Mouse (Mus musculus) liver, embryonic 13.5 days (tissue): ENCODE results near the gene Heatr9. TPM values are rescaled to one million over a fixed set of nuclear protein-coding genes. Genes with fewer than 3 reads are reported as not detected.
A peak's percentile ranks its signal among the peaks of the same experiment; 100 is the strongest.

Experiments
- ATAC-seq: fragments of 200-750 bp; cut with Nextera tagmentation; 2 replicates; pipeline ENCODE4 v1.8.0; 2017; ENCODE audit warnings: low read depth, mild to moderate bottlenecking, moderate number of reproducible peaks, moderate library complexity
- DNase-seq: peaks from one replicate; pipeline ENCODE4 v3.0.0; 2022
- H3K27ac ChIP-seq: fragments of 300-500 bp; sonication (generic); 2 replicates; pipeline ENCODE4 v1.5.1; 2015; ENCODE audit warnings: moderate library complexity, mild to moderate bottlenecking, inconsistent platforms
- H3K27me3 ChIP-seq: fragments of 300-500 bp; sonication (generic); 2 replicates; pipeline ENCODE4 v1.6.1; 2015; ENCODE audit warnings: mild to moderate bottlenecking, inconsistent platforms
- H3K36me3 ChIP-seq: fragments of 300-500 bp; sonication (generic); 2 replicates; pipeline ENCODE4 v1.6.1; 2015; ENCODE audit warnings: mild to moderate bottlenecking, inconsistent platforms
- H3K4me1 ChIP-seq: fragments of 300-500 bp; sonication (generic); replicated peaks from 2 replicates; pipeline ENCODE4 v1.6.1; 2015; ENCODE audit warnings: inconsistent platforms
- H3K4me2 ChIP-seq: fragments of 300-500 bp; sonication (generic); 2 replicates; pipeline ENCODE4 v1.6.1; 2015; ENCODE audit warnings: inconsistent platforms, mild to moderate bottlenecking, moderate library complexity
- H3K4me3 ChIP-seq: fragments of 300-500 bp; sonication (generic); replicated peaks from 2 replicates; pipeline ENCODE4 v1.5.1; 2015; ENCODE audit warnings: mild to moderate bottlenecking, inconsistent platforms
- H3K9ac ChIP-seq: fragments of 300-500 bp; sonication (generic); 2 replicates; pipeline ENCODE4 v1.6.1; 2015; ENCODE audit warnings: mild to moderate bottlenecking, inconsistent platforms
- H3K9me3 ChIP-seq: fragments of 300-500 bp; sonication (generic); replicated peaks from 2 replicates; pipeline ENCODE4 v1.6.1; 2016; ENCODE audit warnings: inconsistent platforms
- WGBS: fragments of 180-500 bp; shearing (Covaris S2); methylation state at CpG from one replicate; pipeline ENCODE4 v1.1.7; 2015; ENCODE audit not compliant: insufficient replicate concordance; 5-methylcytosine and 5-hydroxymethylcytosine counted together
- polyA plus RNA-seq: library from polyadenylated mRNA; unstranded; fragments of >200 nt; fragmentation: Nextera tagmentation; extraction: Ambion mirVana; gene quantifications from 2 replicates; pipeline ENCODE4 v1.2.1, GENCODE M21; 2015

The Heatr9 gene
- polyA plus RNA-seq, 1 experiment from 2014 or later = not detected

- Histone ChIP-seq H3K4me2 (no peak overlapping the region), H3K9me3 (no peaks in the 10 kb centered on the region), H3K4me1 (peaks cover 15% of the 10 kb centered on the region), H3K27ac (no peak overlapping the region), H3K4me3 (no peak overlapping the region), H3K27me3 (peaks cover 42% of the 10 kb centered on the region), H3K9ac (no peak overlapping the region), H3K36me3 (no peaks in the 10 kb centered on the region)
- no peak for ATAC-seq
- no peak for DNase-seq
- WGBS = 32% methylated on average over 11 of the region's 11 CpGs
Measured at GRCm38 (mm10) chr11:83467120-83467652, 54.8 kb downstream of the Heatr9 start.

- Histone ChIP-seq H3K9me3 (no peaks in the 10 kb centered on the region), H3K4me3 (no peak overlapping the region), H3K27ac (no peak overlapping the region), H3K4me2 (no peak overlapping the region), H3K9ac (no peak overlapping the region), H3K4me1 (peaks cover 7% of the 10 kb centered on the region; the same call in 1 of the 2 replicates), H3K36me3 (no peaks in the 10 kb centered on the region), H3K27me3 (peaks cover 54% of the 10 kb centered on the region)
- no peak for ATAC-seq
- 23% methylated on average over 2 of the region's 2 CpGs for WGBS
- DNase-seq = no peak
Measured at GRCm38 (mm10) chr11:83465976-83466375, 56.0 kb downstream of the Heatr9 start.

- Histone ChIP-seq H3K27ac (no peak within 1 kb of the TSS), H3K4me3 (peak within 1 kb of the TSS; percentile 60), H3K9me3 (no peaks in the 10 kb centered on the region), H3K4me1 (peaks cover 7% of the 10 kb centered on the region; the same call in 1 of the 2 replicates), H3K9ac (peak within 1 kb of the TSS; percentile 57), H3K36me3 (no peaks in the 10 kb centered on the region), H3K27me3 (peaks cover 70% of the 10 kb centered on the region), H3K4me2 (peak within 1 kb of the TSS; percentile 74)
- DNase-seq (no peak), ATAC-seq (no peak)
- WGBS = 2% methylated on average over 32 of the region's 42 CpGs
Measured at GRCm38 (mm10) chr11:83462711-83463244, 59.2 kb downstream of the Heatr9 start, which contains the start of gene Mmp28. TSS of gene Mmp28 (minus strand) at chr11:83463071.

Other genes with a start within 250 kb of the Heatr9 start
- 21.6 and 24.7 TPM in 2 replicates for gene Slfn14, start 235.4 kb downstream of the Heatr9 start, polyA plus RNA-seq
- gene Ap2b1, start 223.2 kb downstream of the Heatr9 start, polyA plus RNA-seq = 19.3 and 25.5 TPM in 2 replicates
- gene Pex12, start 219.6 kb downstream of the Heatr9 start, polyA plus RNA-seq = 5.5 and 7.7 TPM in 2 replicates
- 0.20 and 0.27 TPM in 2 replicates for gene Rasl10b, start 113.0 kb downstream of the Heatr9 start, polyA plus RNA-seq
- gene Gas2l2, start 92.7 kb downstream of the Heatr9 start, polyA plus RNA-seq = not detected in 2 replicates
- gene 1700020L24Rik, start 84.5 kb downstream of the Heatr9 start, polyA plus RNA-seq = 0.65 and 0.78 TPM in 2 replicates
- 0.47 and 0.50 TPM in 2 replicates for gene Mmp28, start 59.1 kb downstream of the Heatr9 start, polyA plus RNA-seq
- 4.7 and 5.4 TPM in 2 replicates for gene Taf15, start 49.1 kb downstream of the Heatr9 start, polyA plus RNA-seq
- gene Ccl5, start 8.3 kb upstream of the Heatr9 start, polyA plus RNA-seq = 0.21 and 0.30 TPM in 2 replicates
- 16.5 and 16.8 TPM in 2 replicates for gene Ccl9, start 56.5 kb upstream of the Heatr9 start, polyA plus RNA-seq
- 8.5 and 8.8 TPM in 2 replicates for gene Ccl6, start 70.9 kb upstream of the Heatr9 start, polyA plus RNA-seq
- gene Rpl9-ps1, start 123.4 kb upstream of the Heatr9 start, polyA plus RNA-seq = not detected in 2 replicates
- 0.79 and 0.92 TPM in 2 replicates for gene Ccl3, start 127.2 kb upstream of the Heatr9 start, polyA plus RNA-seq
- gene Ccl4, start 140.4 kb upstream of the Heatr9 start, polyA plus RNA-seq = 0.46 and 0.74 TPM in 2 replicates
- gene Wfdc17, start 181.8 kb upstream of the Heatr9 start, polyA plus RNA-seq = 5.8 and 8.0 TPM in 2 replicates
- not detected in 2 replicates for gene Wfdc18, start 186.8 kb upstream of the Heatr9 start, polyA plus RNA-seq
- 4.0 and 6.1 TPM in 2 replicates for gene Wfdc21, start 224.8 kb upstream of the Heatr9 start, polyA plus RNA-seq
- 7.8 and 8.2 TPM in 2 replicates for gene Heatr6, start 231.5 kb upstream of the Heatr9 start, polyA plus RNA-seq